Mouse (Mus musculus): ENCODE data around the gene Pdzd8.

Gene Pdzd8

GRCm38 (mm10) chr19:59276354-59276753 lies 69.2 kb downstream of the Pdzd8 start:
- no peak for DNase-seq (ENCODE audit: low spot score in 2 of 2)

GRCm38 (mm10) chr19:59273190-59273589 lies 72.4 kb downstream of the Pdzd8 start:
- DNase-seq (ENCODE audit: low spot score in 2 of 2) = no peak

- no peak for DNase-seq (ENCODE audit: low spot score in 2 of 2)
Measured at GRCm38 (mm10) chr19:59267417-59267963, 78.1 kb downstream of the Pdzd8 start.

- no peak for DNase-seq (ENCODE audit: low spot score in 2 of 2)
Measured at GRCm38 (mm10) chr19:59265907-59266306, 79.7 kb downstream of the Pdzd8 start.

- DNase-seq (ENCODE audit: low spot score in 2 of 2) = no peak
Measured at GRCm38 (mm10) chr19:59264838-59265532, 80.6 kb downstream of the Pdzd8 start.

GRCm38 (mm10) chr19:59263171-59263570 lies 82.4 kb downstream of the Pdzd8 start:
- DNase-seq (ENCODE audit: low spot score in 2 of 2) = no peak

GRCm38 (mm10) chr19:59261604-59262003 lies 84.0 kb downstream of the Pdzd8 start:
- no peak for DNase-seq (ENCODE audit: low spot score in 2 of 2)

- DNase-seq (ENCODE audit: low spot score in 2 of 2) = no peak
Measured at GRCm38 (mm10) chr19:59260718-59261442, 84.7 kb downstream of the Pdzd8 start, which contains the start of gene Slc18a2. Gene Slc18a2 (plus strand): TSS chr19:59260896.

GRCm38 (mm10) chr19:59259633-59260032 lies 85.9 kb downstream of the Pdzd8 start:
- DNase-seq (ENCODE audit: low spot score in 2 of 2) = no peak

- DNase-seq (ENCODE audit: low spot score in 2 of 2) = no peak
Measured at GRCm38 (mm10) chr19:59252651-59253050, 92.9 kb downstream of the Pdzd8 start.

GRCm38 (mm10) chr19:59248553-59249286 lies 96.9 kb downstream of the Pdzd8 start:
- DNase-seq (ENCODE audit: low spot score in 2 of 2) = no peak

GRCm38 (mm10) chr19:59248144-59248543 lies 97.4 kb downstream of the Pdzd8 start:
- DNase-seq (ENCODE audit: low spot score in 2 of 2) = no peak

Data from heart, adult 9 months (tissue).